Mouse (Mus musculus): ENCODE data around the gene Foxo1. TPM values are rescaled to one million over a fixed set of nuclear protein-coding genes. Genes with fewer than 3 reads are reported as not detected.

The Foxo1 gene
- polyA plus RNA-seq, 1 experiment from 2014 or later: 5.8 TPM

DNA sequence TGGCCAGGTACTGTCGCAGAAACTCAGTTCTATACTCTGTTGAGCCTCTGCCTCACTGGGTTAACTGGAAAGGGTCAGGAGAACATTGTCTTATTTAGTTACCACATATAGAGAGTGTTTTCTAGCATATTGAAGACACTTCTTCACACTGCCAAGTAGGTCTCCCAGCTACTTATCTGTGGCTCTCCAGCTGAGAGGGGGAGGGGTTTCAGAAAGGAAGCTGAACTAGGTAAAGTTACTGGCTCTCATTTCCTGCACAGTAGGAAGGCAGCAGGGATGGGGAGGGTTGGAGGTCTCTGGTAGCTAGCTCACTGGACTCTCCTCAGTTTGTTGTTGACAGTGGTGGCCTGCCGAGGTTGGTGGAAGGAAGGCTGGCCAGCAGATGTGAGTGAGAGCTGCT, 31.2 kb downstream of the Foxo1 start:
- Histone ChIP-seq H3K9ac (replicated peaks; ENCODE audit: low read length) (no peak overlapping the region), H3K4me3 (ENCODE audit: low read depth, low read length) (no peak overlapping the region), H3K9me3 (replicated peaks; ENCODE audit: control insufficient read depth, low read length) (no peaks in the 10 kb centered on the region), H3K27me3 (ENCODE audit: control insufficient read depth, insufficient read depth, low read length) (no peaks in the 10 kb centered on the region), H3K4me2 (ENCODE audit: low read depth, low read length) (no peak overlapping the region), H3K27ac (replicated peaks; ENCODE audit: low read depth, low read length) (no peak overlapping the region), H3K4me1 (ENCODE audit: control insufficient read depth, insufficient read depth, low read length) (peaks cover 3% of the 10 kb centered on the region; the same call in 1 of the 2 replicates), H3K36me3 (replicated peaks; ENCODE audit: control insufficient read depth, insufficient read depth, low read depth, low read length) (no peaks in the 10 kb centered on the region)
- DNase-seq (ENCODE audit: low spot score) (no peak), ATAC-seq (replicated peaks; ENCODE audit: insufficient number of reproducible peaks, low FRiP score, low TSS enrichment, low read depth) (no peak)
- WGBS: 38% methylated on average over 2 of the region's 2 CpGs

- WGBS: 72% methylated on average over 6 of the region's 6 CpGs
- Histone ChIP-seq H3K36me3 (replicated peaks; ENCODE audit: control insufficient read depth, insufficient read depth, low read depth, low read length) (no peaks in the 10 kb centered on the region), H3K4me1 (ENCODE audit: control insufficient read depth, insufficient read depth, low read length) (peaks cover 3% of the 10 kb centered on the region; the same call in 1 of the 2 replicates), H3K4me2 (ENCODE audit: low read depth, low read length) (no peak overlapping the region), H3K27ac (replicated peaks; ENCODE audit: low read depth, low read length) (no peak overlapping the region), H3K4me3 (ENCODE audit: low read depth, low read length) (no peak overlapping the region), H3K27me3 (ENCODE audit: control insufficient read depth, insufficient read depth, low read length) (no peaks in the 10 kb centered on the region), H3K9ac (replicated peaks; ENCODE audit: low read length) (no peak overlapping the region), H3K9me3 (replicated peaks; ENCODE audit: control insufficient read depth, low read length) (no peaks in the 10 kb centered on the region)
- DNase-seq (ENCODE audit: low spot score) (no peak), ATAC-seq (replicated peaks; ENCODE audit: insufficient number of reproducible peaks, low FRiP score, low TSS enrichment, low read depth) (no peak)
Measured at GRCm38 (mm10) chr3:52300517-52300916, 32.4 kb downstream of the Foxo1 start.

DNA sequence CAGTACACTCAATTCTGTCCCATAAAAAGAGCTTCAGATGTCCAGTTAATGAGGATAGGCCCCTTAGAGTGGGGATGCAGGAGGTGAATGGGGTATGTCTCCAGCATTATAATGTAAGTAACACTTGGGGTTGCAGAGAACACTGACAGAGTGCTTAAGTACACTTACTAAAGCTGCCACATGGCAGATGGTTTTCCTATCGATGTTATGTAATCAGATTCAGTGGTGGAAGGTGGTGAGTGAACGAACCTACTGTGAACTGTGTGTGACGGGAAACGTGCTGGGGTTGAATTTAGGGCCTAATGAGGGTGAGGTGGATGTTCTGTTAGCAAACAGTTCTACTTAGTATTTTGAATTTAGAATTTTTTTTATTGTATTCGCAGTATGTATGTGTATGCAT, 35.2 kb downstream of the Foxo1 start:
- no peak overlapping the region for H3K4me2 ChIP-seq (ENCODE audit: low read depth, low read length)
- 83% methylated on average over 5 of the region's 5 CpGs for WGBS

DNA sequence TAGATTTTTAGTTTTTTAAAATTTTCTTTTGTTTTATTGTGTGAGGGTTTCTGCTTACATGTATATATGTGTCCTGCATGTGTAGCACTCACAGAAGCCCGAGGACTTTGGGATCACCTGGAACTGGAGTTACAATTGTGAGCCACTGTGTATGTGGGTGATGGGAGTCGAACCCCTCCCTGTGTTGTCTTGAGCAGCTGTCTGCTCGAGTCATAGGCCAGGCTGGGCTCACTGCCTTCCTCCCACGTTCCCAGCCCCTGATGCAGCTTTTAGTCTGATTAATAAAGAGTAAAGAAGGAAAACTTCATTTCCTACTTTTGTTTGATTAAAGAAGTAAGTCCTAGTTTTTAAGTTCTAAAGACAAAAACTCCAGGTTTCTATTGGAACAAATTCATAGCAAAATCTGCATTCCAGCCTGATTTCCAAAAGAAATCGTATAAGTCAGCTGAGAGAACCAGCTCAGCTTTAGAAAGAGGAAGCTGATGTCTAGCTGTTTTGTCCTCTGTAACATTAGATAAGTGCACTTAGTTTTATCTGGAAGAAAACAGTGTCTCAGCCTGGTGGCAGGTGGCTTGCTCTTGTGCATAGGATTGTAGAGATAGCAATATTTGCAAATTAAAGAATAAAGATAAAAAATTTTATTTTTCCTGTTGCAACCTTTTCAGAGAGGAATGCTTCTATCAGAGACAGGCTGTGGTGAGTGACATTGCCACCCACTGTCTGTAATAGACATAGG, 40.6 kb downstream of the Foxo1 start:
- 56% methylated on average over 5 of the region's 5 CpGs for WGBS
- no peak for DNase-seq (ENCODE audit: low spot score)
- no peaks in the 10 kb centered on the region for H3K9me3 ChIP-seq (replicated peaks; ENCODE audit: control insufficient read depth, low read length)

More for the DNA sequence above, 35.2 kb downstream of the Foxo1 start:
- H3K27me3 ChIP-seq (ENCODE audit: control insufficient read depth, insufficient read depth, low read length): no peaks in the 10 kb centered on the region
- ATAC-seq (replicated peaks; ENCODE audit: insufficient number of reproducible peaks, low FRiP score, low TSS enrichment, low read depth) (no peak), DNase-seq (ENCODE audit: low spot score) (no peak)
- no peak overlapping the region for H3K4me3 ChIP-seq (ENCODE audit: low read depth, low read length)
- no peaks in the 10 kb centered on the region for H3K4me1 ChIP-seq (ENCODE audit: control insufficient read depth, insufficient read depth, low read length)
- H3K9ac ChIP-seq (replicated peaks; ENCODE audit: low read length): no peak overlapping the region
- H3K9me3 ChIP-seq (replicated peaks; ENCODE audit: control insufficient read depth, low read length): no peaks in the 10 kb centered on the region
- no peak overlapping the region for H3K27ac ChIP-seq (replicated peaks; ENCODE audit: low read depth, low read length)
- no peaks in the 10 kb centered on the region for H3K36me3 ChIP-seq (replicated peaks; ENCODE audit: control insufficient read depth, insufficient read depth, low read depth, low read length)

GRCm38 (mm10) chr3:52320516-52321270, 52.6 kb downstream of the Foxo1 start:
- no peak overlapping the region for H3K4me2 ChIP-seq (ENCODE audit: low read depth, low read length)
- no peaks in the 10 kb centered on the region for H3K4me1 ChIP-seq (ENCODE audit: control insufficient read depth, insufficient read depth, low read length)
- H3K27me3 ChIP-seq (ENCODE audit: control insufficient read depth, insufficient read depth, low read length): no peaks in the 10 kb centered on the region
- no peak for ATAC-seq (replicated peaks; ENCODE audit: insufficient number of reproducible peaks, low FRiP score, low TSS enrichment, low read depth)
- peak; percentile 62 for DNase-seq (ENCODE audit: low spot score)
- no peak overlapping the region for H3K9ac ChIP-seq (replicated peaks; ENCODE audit: low read length)
- H3K4me3 ChIP-seq (ENCODE audit: low read depth, low read length): no peak overlapping the region
- no peaks in the 10 kb centered on the region for H3K9me3 ChIP-seq (replicated peaks; ENCODE audit: control insufficient read depth, low read length)
- 69% methylated on average over 12 of the region's 12 CpGs for WGBS
- no peak overlapping the region for H3K27ac ChIP-seq (replicated peaks; ENCODE audit: low read depth, low read length)
- H3K36me3 ChIP-seq (replicated peaks; ENCODE audit: control insufficient read depth, insufficient read depth, low read depth, low read length): no peaks in the 10 kb centered on the region

More for the DNA sequence above, 40.6 kb downstream of the Foxo1 start:
- no peak overlapping the region for H3K4me2 ChIP-seq (ENCODE audit: low read depth, low read length)
- H3K36me3 ChIP-seq (replicated peaks; ENCODE audit: control insufficient read depth, insufficient read depth, low read depth, low read length): no peaks in the 10 kb centered on the region
- no peak for ATAC-seq (replicated peaks; ENCODE audit: insufficient number of reproducible peaks, low FRiP score, low TSS enrichment, low read depth)
- H3K27ac ChIP-seq (replicated peaks; ENCODE audit: low read depth, low read length): no peak overlapping the region
- no peaks in the 10 kb centered on the region for H3K27me3 ChIP-seq (ENCODE audit: control insufficient read depth, insufficient read depth, low read length)
- no peak overlapping the region for H3K9ac ChIP-seq (replicated peaks; ENCODE audit: low read length)
- H3K4me3 ChIP-seq (ENCODE audit: low read depth, low read length): no peak overlapping the region
- no peaks in the 10 kb centered on the region for H3K4me1 ChIP-seq (ENCODE audit: control insufficient read depth, insufficient read depth, low read length)

- ATAC-seq (replicated peaks; ENCODE audit: insufficient number of reproducible peaks, low FRiP score, low TSS enrichment, low read depth): no peak
- Histone ChIP-seq H3K36me3 (replicated peaks; ENCODE audit: control insufficient read depth, insufficient read depth, low read depth, low read length) (no peaks in the 10 kb centered on the region), H3K4me1 (ENCODE audit: control insufficient read depth, insufficient read depth, low read length) (no peaks in the 10 kb centered on the region), H3K9me3 (replicated peaks; ENCODE audit: control insufficient read depth, low read length) (no peaks in the 10 kb centered on the region), H3K27me3 (ENCODE audit: control insufficient read depth, insufficient read depth, low read length) (no peaks in the 10 kb centered on the region), H3K9ac (replicated peaks; ENCODE audit: low read length) (no peak overlapping the region), H3K27ac (replicated peaks; ENCODE audit: low read depth, low read length) (no peak overlapping the region), H3K4me2 (ENCODE audit: low read depth, low read length) (no peak overlapping the region), H3K4me3 (ENCODE audit: low read depth, low read length) (no peak overlapping the region)
- peak; percentile 56 for DNase-seq (ENCODE audit: low spot score)
- WGBS: 18% methylated on average over 9 of the region's 9 CpGs
Measured at GRCm38 (mm10) chr3:52322401-52323385, 54.6 kb downstream of the Foxo1 start.

DNA sequence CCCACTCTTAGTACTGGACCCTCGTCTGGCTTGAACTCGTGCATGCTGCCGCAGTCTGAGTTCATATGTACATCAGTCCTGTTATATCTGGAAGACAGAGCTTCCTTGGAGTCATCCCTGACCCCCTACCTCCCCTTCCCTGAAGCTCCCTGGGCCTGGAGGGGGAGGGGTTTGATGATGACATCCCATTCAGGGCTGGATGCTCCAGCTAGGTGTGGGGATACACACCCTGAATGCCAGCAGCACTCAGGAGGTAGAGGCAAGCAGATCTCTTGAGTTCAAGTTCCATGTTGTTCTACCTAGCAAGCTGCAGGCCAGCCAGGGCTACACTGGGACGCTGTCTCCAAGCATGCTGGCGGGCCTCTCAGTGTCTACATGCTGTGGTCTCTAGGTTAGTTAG, 56.9 kb downstream of the Foxo1 start:
- Histone ChIP-seq H3K4me2 (ENCODE audit: low read depth, low read length) (no peak overlapping the region), H3K36me3 (replicated peaks; ENCODE audit: control insufficient read depth, insufficient read depth, low read depth, low read length) (no peaks in the 10 kb centered on the region), H3K27ac (replicated peaks; ENCODE audit: low read depth, low read length) (no peak overlapping the region), H3K27me3 (ENCODE audit: control insufficient read depth, insufficient read depth, low read length) (no peaks in the 10 kb centered on the region), H3K4me1 (ENCODE audit: control insufficient read depth, insufficient read depth, low read length) (no peaks in the 10 kb centered on the region), H3K9me3 (replicated peaks; ENCODE audit: control insufficient read depth, low read length) (no peaks in the 10 kb centered on the region), H3K4me3 (ENCODE audit: low read depth, low read length) (no peak overlapping the region), H3K9ac (replicated peaks; ENCODE audit: low read length) (no peak overlapping the region)
- 92% methylated on average over 5 of the region's 5 CpGs for WGBS
- DNase-seq (ENCODE audit: low spot score): no peak
- no peak for ATAC-seq (replicated peaks; ENCODE audit: insufficient number of reproducible peaks, low FRiP score, low TSS enrichment, low read depth)
